Mouse (Mus musculus) kidney, adult 9 months (tissue): ENCODE results near the gene Tmem82.
A peak's percentile ranks its signal among the peaks of the same experiment; 100 is the strongest.

ENCODE experiments used
- DNase-seq: peaks from one replicate; pipeline ENCODE4 v3.0.0; 2022

Gene Tmem82

GRCm38 (mm10) chr4:141572668-141573358 is 45.6 kb downstream of the Tmem82 start:
- no peak for DNase-seq

GRCm38 (mm10) chr4:141571934-141572333 is 46.5 kb downstream of the Tmem82 start:
- peak; percentile 58 for DNase-seq

GRCm38 (mm10) chr4:141571337-141571739 is 47.1 kb downstream of the Tmem82 start:
- DNase-seq: peak; percentile 96

- DNase-seq: no peak
Measured at GRCm38 (mm10) chr4:141570821-141571220, 47.6 kb downstream of the Tmem82 start.

GRCm38 (mm10) chr4:141570004-141570403 is 48.4 kb downstream of the Tmem82 start:
- DNase-seq: peak; percentile 96

- DNase-seq: no peak
Measured at GRCm38 (mm10) chr4:141568966-141569365, 49.5 kb downstream of the Tmem82 start.

- DNase-seq: peak; percentile 60
Measured at GRCm38 (mm10) chr4:141567174-141567573, 51.3 kb downstream of the Tmem82 start.

GRCm38 (mm10) chr4:141566187-141566586 is 52.2 kb downstream of the Tmem82 start:
- no peak for DNase-seq

- no peak for DNase-seq
Measured at GRCm38 (mm10) chr4:141565325-141565724, 53.1 kb downstream of the Tmem82 start.

- DNase-seq: no peak
Measured at GRCm38 (mm10) chr4:141564660-141565059, 53.8 kb downstream of the Tmem82 start.

- DNase-seq: no peak
Measured at GRCm38 (mm10) chr4:141564209-141564608, 54.2 kb downstream of the Tmem82 start.
